Comparison of ENCODE assay signal across 9 mouse cellular contexts in the genomic region with DNA sequence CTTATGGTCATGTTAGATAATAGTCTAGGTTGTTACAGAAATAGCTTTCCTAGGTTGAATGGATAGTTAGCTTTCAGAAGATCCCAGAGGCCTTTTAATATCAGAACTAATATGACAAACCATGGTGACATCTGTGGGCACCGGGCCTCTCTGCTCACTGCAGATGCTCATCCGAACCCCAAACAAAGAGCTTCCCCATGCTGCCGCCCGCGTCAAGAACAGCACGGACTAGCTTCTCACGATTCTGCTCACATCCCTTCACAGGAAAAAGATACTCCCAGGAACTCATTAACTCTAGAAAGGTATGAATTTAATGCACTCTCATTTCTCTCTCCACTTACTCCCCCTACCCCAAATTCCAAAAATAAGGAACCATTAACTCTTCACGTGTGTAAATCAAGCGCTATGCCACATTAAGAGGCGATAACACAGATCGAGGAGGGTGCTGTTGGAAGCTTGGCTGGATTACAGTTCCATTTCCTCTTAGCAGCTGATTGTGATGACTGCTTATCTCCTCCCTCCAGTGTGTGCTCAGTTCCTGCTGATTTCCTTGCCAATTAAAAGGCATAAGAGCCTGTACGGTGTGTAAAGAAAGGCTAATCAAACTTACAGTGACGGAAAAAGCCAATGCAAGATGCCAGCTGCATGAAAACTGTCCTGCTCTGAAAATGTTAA.
DNase-seq lines count a peak whose midpoint lies in the region; ATAC-seq and TF ChIP-seq lines count a peak whose summit lies in the region.
"Had no signal": no experiment of that assay in that cellular context is flagged by ENCODE, and none has a peak within 500 bp of the region (broad histone marks: within the 10 kb centered on the region; RNA-seq: fewer than 3 reads in every experiment).

No protein-coding gene starts in this region.

- no peak for TF ChIP-seq CTCF in liver, embryonic 14.5 days (IDR thresholded peaks at IDR 0.05; ENCODE audit: low read depth)

- H3K4me2 ChIP-seq in midbrain, embryonic 11.5 days = no peak overlapping the region
- no peak overlapping the region for H3K4me2 ChIP-seq in liver, embryonic 14.5 days (ENCODE audit: low read depth)
- H3K4me2 ChIP-seq in stomach, embryonic 15.5 days = no peak overlapping the region
- H3K4me2 ChIP-seq: limb, embryonic 13.5 days had no signal

- no peaks in the 10 kb centered on the region for H3K9me3 ChIP-seq in midbrain, embryonic 11.5 days (ENCODE audit: control insufficient read depth, low read length)
- H3K9me3 ChIP-seq in midbrain, embryonic 10.5 days (replicated peaks) = no peaks in the 10 kb centered on the region
- no peaks in the 10 kb centered on the region for H3K9me3 ChIP-seq in liver, embryonic 14.5 days (ENCODE audit: control insufficient read depth, low read length)
- no peaks in the 10 kb centered on the region for H3K9me3 ChIP-seq in stomach, embryonic 15.5 days

- no peak overlapping the region for H3K27ac ChIP-seq in midbrain, embryonic 11.5 days (ENCODE audit: low read depth, low read length)
- H3K27ac ChIP-seq in midbrain, embryonic 10.5 days (replicated peaks) = no peak overlapping the region
- H3K27ac ChIP-seq in liver, embryonic 14.5 days = no peak overlapping the region
- H3K27ac ChIP-seq in stomach, embryonic 15.5 days = no peak overlapping the region
- H3K27ac ChIP-seq: limb, embryonic 13.5 days had no signal

- no peaks in the 10 kb centered on the region for H3K36me3 ChIP-seq in midbrain, embryonic 11.5 days (ENCODE audit: control insufficient read depth, insufficient read depth, low read length)
- no peaks in the 10 kb centered on the region for H3K36me3 ChIP-seq in midbrain, embryonic 10.5 days
- H3K36me3 ChIP-seq in liver, embryonic 14.5 days (replicated peaks; ENCODE audit: control insufficient read depth, insufficient read depth, low read depth) = no peaks in the 10 kb centered on the region
- no peaks in the 10 kb centered on the region; the same call in 1 of the 2 replicates for H3K36me3 ChIP-seq in stomach, embryonic 15.5 days
- H3K36me3 ChIP-seq: limb, embryonic 13.5 days had no signal

- TF ChIP-seq EP300 in liver, embryonic 14.5 days (IDR thresholded peaks at IDR 0.05; ENCODE audit: low read depth) = 0 out of 2 replicates have a peak, but pooled peaks have one; percentile 16

- no peak overlapping the region for H3K4me3 ChIP-seq in midbrain, embryonic 11.5 days (ENCODE audit: low read depth, low read length)
- no peak overlapping the region for H3K4me3 ChIP-seq in midbrain, embryonic 10.5 days
- H3K4me3 ChIP-seq in liver, embryonic 14.5 days (ENCODE audit: insufficient read depth in 1 of 2, low read depth in 2 of 2, low read length in 2 of 2) = no peak overlapping the region
- no peak overlapping the region for H3K4me3 ChIP-seq in stomach, embryonic 15.5 days (replicated peaks)
- H3K4me3 ChIP-seq: limb, embryonic 13.5 days had no signal

- WGBS in midbrain, embryonic 11.5 days = 78% methylated on average over 13 of the region's 13 CpGs
- 86% methylated on average over 13 of the region's 13 CpGs for WGBS in midbrain, embryonic 10.5 days
- WGBS in liver, embryonic 14.5 days (ENCODE audit: insufficient replicate concordance) = 13% methylated on average over 13 of the region's 13 CpGs
- WGBS in stomach, embryonic 15.5 days = 60% methylated on average over 13 of the region's 13 CpGs

- no peak for ATAC-seq in cerebellum, adult (ENCODE audit: insufficient number of reproducible peaks, low FRiP score, low TSS enrichment)
- ATAC-seq in midbrain, embryonic 11.5 days (ENCODE audit: low FRiP score) = peak; percentile 57; the same call in 1 of the 2 replicates
- peak; percentile 31; the same call in 1 of the 2 replicates for ATAC-seq in liver, embryonic 14.5 days (ENCODE audit: insufficient read depth)
- peak; percentile 65; the same call in 1 of the 2 replicates for ATAC-seq in stomach, embryonic 15.5 days (ENCODE audit: insufficient read depth, low FRiP score, low read depth)

- no peaks in the 10 kb centered on the region for H3K27me3 ChIP-seq in midbrain, embryonic 11.5 days (ENCODE audit: control insufficient read depth, insufficient read depth, low read length)
- no peaks in the 10 kb centered on the region for H3K27me3 ChIP-seq in midbrain, embryonic 10.5 days (ENCODE audit: low read depth, poor library complexity, severe bottlenecking)
- H3K27me3 ChIP-seq in liver, embryonic 14.5 days (ENCODE audit: control insufficient read depth, insufficient read depth, low read length) = no peaks in the 10 kb centered on the region
- H3K27me3 ChIP-seq in stomach, embryonic 15.5 days (replicated peaks) = no peaks in the 10 kb centered on the region
- H3K27me3 ChIP-seq: limb, embryonic 13.5 days had no signal

- no peak overlapping the region for H3K9ac ChIP-seq in midbrain, embryonic 11.5 days (ENCODE audit: low read length)
- no peak overlapping the region for H3K9ac ChIP-seq in liver, embryonic 14.5 days (replicated peaks)
- H3K9ac ChIP-seq in stomach, embryonic 15.5 days = no peak overlapping the region
- H3K9ac ChIP-seq: limb, embryonic 13.5 days had no signal

- no peaks in the 10 kb centered on the region for H3K4me1 ChIP-seq in midbrain, embryonic 11.5 days (ENCODE audit: control insufficient read depth, insufficient read depth, low read length)
- H3K4me1 ChIP-seq in midbrain, embryonic 10.5 days = no peaks in the 10 kb centered on the region
- peaks cover 0 to 2% of the 10 kb centered on the region in 2 experiments; a peak in 1 of 4 replicates for H3K4me1 ChIP-seq in liver, embryonic 14.5 days (replicated peaks; ENCODE audit: control insufficient read depth in 2 of 2, insufficient read depth in 2 of 2, low read length in 1 of 2)
- H3K4me1 ChIP-seq in stomach, embryonic 15.5 days = no peaks in the 10 kb centered on the region

- peak; percentile 62 to 69 for DNase-seq in cerebellum, postnatal 10 days
- no peak for DNase-seq in midbrain, embryonic 11.5 days (ENCODE audit: low spot score, missing footprints)
- no peak for DNase-seq in midbrain, embryonic 10.5 days (ENCODE audit: low spot score)
- DNase-seq in liver, embryonic 14.5 days (ENCODE audit: low read depth in 3 of 3, low spot score in 3 of 3) = peak in 2 of 3 experiments; percentile 1 to 10
- no peak for DNase-seq in frontal cortex, adult 2 months (ENCODE audit: extremely low spot score in 1 of 2, low spot score in 1 of 2)
- DNase-seq in frontal cortex, postnatal 36 days (ENCODE audit: low spot score in 2 of 2) = no peak

Comparison
In these comparisons a context has a peak if more than half of its experiments do, and no peak if none do; other contexts are left out.
1. DNase-seq: peak in cerebellum, postnatal 10 days (2 of 2) and liver, embryonic 14.5 days (2 of 3); none in midbrain, embryonic 11.5 days (single experiment), midbrain, embryonic 10.5 days (single experiment), frontal cortex, adult 2 months (0 of 2) and frontal cortex, postnatal 36 days (0 of 2).